Mouse (Mus musculus) liver, embryonic 11.5 days (tissue): ENCODE data around the gene Cyb5d1. TPM values are rescaled to one million over a fixed set of nuclear protein-coding genes. Genes with fewer than 3 reads are reported as not detected.

Experiments
- ATAC-seq: fragments of 200-750 bp; cut with Nextera tagmentation; replicated peaks from 2 replicates; pipeline ENCODE4 v1.8.0; 2017; ENCODE audit warnings: moderate number of reproducible peaks, mild to moderate bottlenecking, moderate TSS enrichment, moderate library complexity; ENCODE audit not compliant: low FRiP score
- DNase-seq: peaks from one replicate; pipeline ENCODE4 v3.0.0-alpha.2; 2017; ENCODE audit warnings: low spot score
- H3K27ac ChIP-seq: fragments of 300-500 bp; sonication (generic); 2 replicates; pipeline ENCODE4 v1.5.1; 2014; ENCODE audit warnings: mild to moderate bottlenecking, low read depth, low read length, control low read depth
- H3K27me3 ChIP-seq: fragments of 300-500 bp; sonication (generic); replicated peaks from 2 replicates; pipeline ENCODE4 v1.6.1; 2014; ENCODE audit warnings: low read length, mixed read lengths; ENCODE audit not compliant: control insufficient read depth, insufficient read depth
- H3K36me3 ChIP-seq: fragments of 300-500 bp; sonication (generic); 2 replicates; pipeline ENCODE4 v1.6.1; 2014; ENCODE audit warnings: mild to moderate bottlenecking, low read length, moderate library complexity, mixed read lengths; ENCODE audit not compliant: control insufficient read depth, insufficient read depth
- H3K4me1 ChIP-seq: fragments of 300-500 bp; sonication (generic); replicated peaks from 2 replicates; pipeline ENCODE4 v1.6.1; 2014; ENCODE audit warnings: low read length, mixed read lengths; ENCODE audit not compliant: control insufficient read depth, insufficient read depth
- H3K4me2 ChIP-seq: fragments of 300-500 bp; sonication (generic); 2 replicates; pipeline ENCODE4 v1.6.1; 2014; ENCODE audit warnings: mild to moderate bottlenecking, control low read depth, moderate library complexity
- H3K4me3 ChIP-seq: fragments of 300-500 bp; sonication (generic); 2 replicates; pipeline ENCODE4 v1.5.1; 2014; ENCODE audit warnings: low read depth, low read length, control low read depth
- H3K9ac ChIP-seq: fragments of 300-500 bp; sonication (generic); 2 replicates; pipeline ENCODE4 v1.6.1; 2014; ENCODE audit warnings: low read depth, low read length, control low read depth
- H3K9me3 ChIP-seq: fragments of 300-500 bp; sonication (generic); 2 replicates; pipeline ENCODE4 v1.6.1; 2016; ENCODE audit warnings: low read length, inconsistent platforms, mixed read lengths; ENCODE audit not compliant: control insufficient read depth
- WGBS: fragments of 180-500 bp; shearing (Covaris S2); extraction: QIAGEN DNeasy Blood & Tissue Kit; methylation state at CpG from one replicate; pipeline ENCODE4 v1.1.7; 2014; 5-methylcytosine and 5-hydroxymethylcytosine counted together
- polyA plus RNA-seq: library from polyadenylated mRNA; unstranded; fragments of >200 nt; fragmentation: Nextera tagmentation; extraction: Ambion mirVana; gene quantifications from 2 replicates; pipeline ENCODE4 v1.2.1, GENCODE M21; 2014

Cyb5d1 gene
- polyA plus RNA-seq, 1 experiment from 2014 or later = 19.9 TPM

- Histone ChIP-seq H3K4me1 (peaks cover 2% of the 10 kb centered on the region), H3K27me3 (no peaks in the 10 kb centered on the region), H3K9me3 (no peaks in the 10 kb centered on the region), H3K27ac (no peak overlapping the region), H3K4me3 (no peak overlapping the region), H3K9ac (no peak overlapping the region), H3K36me3 (no peaks in the 10 kb centered on the region), H3K4me2 (no peak overlapping the region; the same call in 1 of the 2 replicates)
- ATAC-seq (no peak), DNase-seq (no peak)
- WGBS = 53% methylated on average over 3 of the region's 3 CpGs
Observed at GRCm38 (mm10) chr11:69379600-69379999, 15.8 kb downstream of the Cyb5d1 start.

- Histone ChIP-seq H3K27ac (peak overlapping the region; percentile 25; the same call in 1 of the 2 replicates), H3K4me1 (peaks cover 18% of the 10 kb centered on the region), H3K36me3 (no peaks in the 10 kb centered on the region), H3K4me2 (no peak overlapping the region), H3K9me3 (no peaks in the 10 kb centered on the region), H3K27me3 (no peaks in the 10 kb centered on the region), H3K4me3 (no peak overlapping the region), H3K9ac (no peak overlapping the region)
- DNase-seq = no peak
- 60% methylated on average over 3 of the region's 3 CpGs for whole genome bisulfite sequencing
- no peak for ATAC-seq
Observed at GRCm38 (mm10) chr11:69377766-69378165, 17.7 kb downstream of the Cyb5d1 start.

- H3K4me3 ChIP-seq = no peak overlapping the region
- no peak overlapping the region for H3K27ac ChIP-seq
- 74% methylated on average over 4 of the region's 4 CpGs for WGBS
- no peak overlapping the region for H3K4me2 ChIP-seq
- H3K9me3 ChIP-seq = no peaks in the 10 kb centered on the region
- no peak overlapping the region for H3K9ac ChIP-seq
- ATAC-seq (no peak), DNase-seq (no peak)
- H3K27me3 ChIP-seq = no peaks in the 10 kb centered on the region
- no peaks in the 10 kb centered on the region for H3K36me3 ChIP-seq
- H3K4me1 ChIP-seq = peaks cover 38% of the 10 kb centered on the region
Observed at GRCm38 (mm10) chr11:69375646-69376045, 19.8 kb downstream of the Cyb5d1 start.

- Histone ChIP-seq H3K4me2 (peak overlapping the region; percentile 64), H3K27ac (peak overlapping the region; percentile 79), H3K27me3 (peaks cover 2% of the 10 kb centered on the region), H3K4me3 (peak overlapping the region; percentile 32), H3K9me3 (no peaks in the 10 kb centered on the region), H3K9ac (peak overlapping the region; percentile 59), H3K4me1 (peaks cover 42% of the 10 kb centered on the region), H3K36me3 (no peaks in the 10 kb centered on the region)
- DNase-seq = no peak
- peak; percentile 94 for ATAC-seq
- 69% methylated on average over 16 of the region's 16 CpGs for WGBS
Observed at GRCm38 (mm10) chr11:69373223-69373965, 22.0 kb downstream of the Cyb5d1 start.

- Histone ChIP-seq H3K4me2 (peak overlapping the region; percentile 64), H3K4me3 (peak overlapping the region; percentile 32; the same call in 1 of the 2 replicates), H3K9me3 (no peaks in the 10 kb centered on the region), H3K27ac (peak overlapping the region; percentile 79), H3K36me3 (no peaks in the 10 kb centered on the region), H3K4me1 (peaks cover 48% of the 10 kb centered on the region), H3K27me3 (peaks cover 8% of the 10 kb centered on the region), H3K9ac (no peak overlapping the region; the same call in 1 of the 2 replicates)
- DNase-seq (no peak), ATAC-seq (no peak)
- WGBS = 54% methylated on average over 3 of the region's 3 CpGs
Observed at GRCm38 (mm10) chr11:69372780-69373170, 22.7 kb downstream of the Cyb5d1 start.

- Histone ChIP-seq H3K4me3 (peak overlapping the region; percentile 9; the same call in 1 of the 2 replicates), H3K27me3 (peaks cover 10% of the 10 kb centered on the region), H3K4me2 (peak overlapping the region; percentile 64), H3K4me1 (peaks cover 51% of the 10 kb centered on the region), H3K27ac (peak overlapping the region; percentile 79), H3K36me3 (no peaks in the 10 kb centered on the region), H3K9me3 (no peaks in the 10 kb centered on the region), H3K9ac (peak overlapping the region; percentile 48; the same call in 1 of the 2 replicates)
- peak; percentile 51 for DNase-seq
- ATAC-seq = peak; percentile 46
- 36% methylated on average over 12 of the region's 12 CpGs for WGBS
Observed at GRCm38 (mm10) chr11:69372056-69372779, 23.2 kb downstream of the Cyb5d1 start.

GRCm38 (mm10) chr11:69371601-69372000 is 23.8 kb downstream of the Cyb5d1 start:
- Histone ChIP-seq H3K27ac (peak overlapping the region; percentile 79; the same call in 1 of the 2 replicates), H3K4me1 (peaks cover 51% of the 10 kb centered on the region), H3K4me3 (peak overlapping the region; percentile 9; the same call in 1 of the 2 replicates), H3K36me3 (no peaks in the 10 kb centered on the region), H3K27me3 (peaks cover 12% of the 10 kb centered on the region), H3K9me3 (no peaks in the 10 kb centered on the region), H3K9ac (no peak overlapping the region), H3K4me2 (peak overlapping the region; percentile 64)
- DNase-seq = no peak
- no peak for ATAC-seq
- WGBS = 66% methylated on average over 12 of the region's 12 CpGs

- Histone ChIP-seq H3K4me3 (no peak overlapping the region), H3K9ac (no peak overlapping the region), H3K27me3 (peaks cover 12% of the 10 kb centered on the region), H3K4me1 (peaks cover 55% of the 10 kb centered on the region), H3K9me3 (no peaks in the 10 kb centered on the region), H3K4me2 (peak overlapping the region; percentile 19), H3K36me3 (no peaks in the 10 kb centered on the region), H3K27ac (peak overlapping the region; percentile 20; the same call in 1 of the 2 replicates)
- 30% methylated on average over 9 of the region's 9 CpGs for WGBS
- ATAC-seq = no peak
- no peak for DNase-seq
Observed at GRCm38 (mm10) chr11:69370817-69371215, 24.6 kb downstream of the Cyb5d1 start.
